Mouse (Mus musculus) Muller cell, postnatal 12 days (primary cell): Measurements from ENCODE around the gene Zbtb16.

ENCODE experiments used
- DNase-seq: peaks from one replicate; pipeline ENCODE4 v3.0.0-alpha.2; 2015; ENCODE audit errors: inconsistent ontology term

Gene Zbtb16

GRCm38 (mm10) chr9:48671841-48672240 is 164.2 kb downstream of the Zbtb16 start:
- no peak for DNase-seq

- no peak for DNase-seq
These were observed 165.9 kb downstream of the Zbtb16 start for GRCm38 (mm10) chr9:48670156-48670555.

GRCm38 (mm10) chr9:48669672-48670071 is 166.3 kb downstream of the Zbtb16 start:
- DNase-seq = no peak

GRCm38 (mm10) chr9:48666702-48667101 is 169.3 kb downstream of the Zbtb16 start:
- no peak for DNase-seq

GRCm38 (mm10) chr9:48663052-48663433 is 173.0 kb downstream of the Zbtb16 start:
- no peak for DNase-seq

- peak; percentile 62 for DNase-seq
These were observed 173.5 kb downstream of the Zbtb16 start for GRCm38 (mm10) chr9:48662361-48663051.

- DNase-seq = no peak
These were observed 174.6 kb downstream of the Zbtb16 start for GRCm38 (mm10) chr9:48661225-48662023.

GRCm38 (mm10) chr9:48655525-48656169 is 180.4 kb downstream of the Zbtb16 start:
- no peak for DNase-seq

- no peak for DNase-seq
These were observed 181.3 kb downstream of the Zbtb16 start for GRCm38 (mm10) chr9:48654730-48655129.

GRCm38 (mm10) chr9:48653399-48654070 is 182.5 kb downstream of the Zbtb16 start:
- DNase-seq = no peak

- DNase-seq = no peak
These were observed 184.0 kb downstream of the Zbtb16 start for GRCm38 (mm10) chr9:48652026-48652425.

GRCm38 (mm10) chr9:48650846-48651245 is 185.2 kb downstream of the Zbtb16 start:
- no peak for DNase-seq

- no peak for DNase-seq
These were observed 186.0 kb downstream of the Zbtb16 start for GRCm38 (mm10) chr9:48649851-48650685.

GRCm38 (mm10) chr9:48649098-48649766 is 186.8 kb downstream of the Zbtb16 start:
- DNase-seq = peak; percentile 44

- DNase-seq = no peak
These were observed 187.5 kb downstream of the Zbtb16 start for GRCm38 (mm10) chr9:48648285-48649097.

GRCm38 (mm10) chr9:48647648-48648284 is 188.3 kb downstream of the Zbtb16 start:
- no peak for DNase-seq

- no peak for DNase-seq
These were observed 189.0 kb downstream of the Zbtb16 start for GRCm38 (mm10) chr9:48646781-48647647.

GRCm38 (mm10) chr9:48646251-48646650 is 189.8 kb downstream of the Zbtb16 start:
- peak; percentile 77 for DNase-seq
